Mouse (Mus musculus) C2C12 (cell line): ENCODE results near the gene Secisbp2. TPM values are rescaled to one million over a fixed set of nuclear protein-coding genes. Genes with fewer than 3 reads are reported as not detected.
A peak's percentile ranks its signal among the peaks of the same experiment; 100 is the strongest.

Source experiments
- H3K27me3 ChIP-seq: one replicate; pipeline ENCODE4 v1.6.1; 2011; ENCODE audit not compliant: control insufficient read depth, insufficient read depth, insufficient read length
- H3K36me3 ChIP-seq: one replicate; pipeline ENCODE4 v1.6.1; 2011; ENCODE audit not compliant: control insufficient read depth, insufficient read depth
- H3K4me3 ChIP-seq: one replicate; pipeline ENCODE4 v1.5.1; 2011; ENCODE audit warnings: mild to moderate bottlenecking, control low read depth; ENCODE audit not compliant: poor library complexity, insufficient read depth, severe bottlenecking
- H3K79me2 ChIP-seq: one replicate; pipeline ENCODE4 v1.6.1; 2011; ENCODE audit not compliant: control insufficient read depth, insufficient read depth
- H3K79me3 ChIP-seq: one replicate; pipeline ENCODE4 v1.6.1; 2011; ENCODE audit warnings: low read depth, control low read depth
- H3ac ChIP-seq: one replicate; pipeline ENCODE3; 2011; ENCODE audit warnings: low read depth; ENCODE audit not compliant: control insufficient read depth, insufficient read length
- CEBPB ChIP-seq: IDR thresholded peaks from one replicate; pipeline ENCODE4 v1.6.1; 2011; ENCODE audit warnings: low read depth, mild to moderate bottlenecking, control low read depth, moderate library complexity
- CTCF ChIP-seq: IDR thresholded peaks from one replicate; pipeline ENCODE4 v1.5.1; 2011; ENCODE audit not compliant: control insufficient read depth, insufficient read depth, insufficient read length
- FOSL1 ChIP-seq: IDR thresholded peaks from one replicate; pipeline ENCODE4 v1.8.0; 2011; ENCODE audit warnings: mild to moderate bottlenecking, low read length; ENCODE audit not compliant: poor library complexity, insufficient read depth, severe bottlenecking
- MAX ChIP-seq: IDR thresholded peaks from one replicate; pipeline ENCODE4 v1.6.1; 2011; ENCODE audit warnings: mild to moderate bottlenecking, control low read depth
- MYOD1 ChIP-seq: IDR thresholded peaks from one replicate; pipeline ENCODE4 v1.6.1; 2011; ENCODE audit warnings: low read depth; ENCODE audit not compliant: control insufficient read depth, insufficient read length
- MYOG ChIP-seq: IDR thresholded peaks from one replicate; pipeline ENCODE4 v1.6.1; 2011; ENCODE audit not compliant: control insufficient read depth, insufficient read length; ENCODE audit errors: extremely low read depth
- USF1 ChIP-seq: IDR thresholded peaks from one replicate; pipeline ENCODE4 v1.6.1; 2011; ENCODE audit warnings: low read depth, mild to moderate bottlenecking, control low read depth, moderate library complexity
- polyA plus RNA-seq: library from polyadenylated mRNA; unstranded; fragments of >200 nt; fragmentation: generic; extraction: Trizol; gene quantifications from one replicate; pipeline ENCODE4 v1.2.1, GENCODE M21; 2012; ENCODE audit warnings: missing spikeins

The Secisbp2 gene
- polyA plus RNA-seq, 1 experiment, result 6.1 TPM

DNA sequence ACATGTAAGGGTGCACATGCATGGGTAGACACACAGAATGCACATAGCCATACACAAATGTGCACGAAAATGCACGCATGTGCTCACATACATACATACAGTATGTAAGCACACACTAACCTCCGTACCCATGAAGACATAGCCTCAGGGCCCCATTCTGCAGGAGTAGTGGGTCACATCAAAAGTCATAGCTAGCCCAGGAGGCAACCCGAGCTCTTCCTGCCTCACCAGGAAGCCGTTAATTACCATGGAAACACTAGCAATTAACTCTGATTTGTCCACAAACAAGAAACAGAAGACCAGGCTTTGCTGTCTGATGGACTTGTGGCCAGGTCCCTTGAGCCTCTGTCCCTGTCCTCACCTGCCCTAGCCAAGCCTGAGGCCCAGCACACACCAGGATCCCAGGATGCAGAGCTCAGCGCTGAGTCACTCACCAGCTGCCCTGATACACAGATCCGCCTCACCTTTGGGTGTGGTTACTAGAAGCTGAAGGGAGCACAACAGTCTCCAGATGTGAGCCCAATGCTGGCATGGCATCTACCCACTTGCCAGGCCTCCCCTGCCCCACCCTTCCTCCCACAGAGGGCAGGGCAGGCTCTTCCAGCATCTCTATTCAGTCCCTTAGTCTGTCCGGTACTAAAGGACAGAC is 74.6 kb downstream of the Secisbp2 start:
- no peak overlapping the region for H3K4me3 ChIP-seq
- no peaks in the 10 kb centered on the region for H3K79me2 ChIP-seq
- no peaks in the 10 kb centered on the region for H3K27me3 ChIP-seq
- no peaks in the 10 kb centered on the region for H3K79me3 ChIP-seq
- H3ac ChIP-seq, result no peak overlapping the region
- no peaks in the 10 kb centered on the region for H3K36me3 ChIP-seq
- TF ChIP-seq CTCF, result no peak
- no peak for TF ChIP-seq MYOG
- no peak for TF ChIP-seq USF1
- TF ChIP-seq MYOD1, result no peak
- TF ChIP-seq CEBPB, result no peak
- no peak for TF ChIP-seq FOSL1
- no peak for TF ChIP-seq MAX

DNA sequence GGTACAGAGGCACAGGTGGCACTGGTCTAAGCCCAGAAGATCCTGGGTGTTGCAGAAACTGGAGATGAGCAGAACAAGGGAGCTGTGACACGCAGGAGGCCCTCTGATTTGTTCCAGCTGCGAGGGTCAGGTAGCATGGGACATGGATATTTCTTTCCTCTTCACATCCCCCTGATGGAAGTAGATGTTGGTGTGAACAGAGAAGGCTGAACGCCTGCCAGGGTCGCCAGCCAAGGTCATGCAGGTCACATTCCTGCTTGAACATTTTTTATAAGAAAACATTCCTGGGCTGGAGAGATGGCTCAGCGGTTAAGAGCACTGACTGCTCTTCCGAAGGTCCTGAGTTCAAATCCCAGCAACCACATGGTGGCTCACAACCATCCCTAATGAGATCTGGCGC is 75.9 kb downstream of the Secisbp2 start:
- H3K79me2 ChIP-seq, result no peaks in the 10 kb centered on the region
- TF ChIP-seq CEBPB, result no peak
- TF ChIP-seq USF1, result no peak
- H3K79me3 ChIP-seq, result no peaks in the 10 kb centered on the region
- no peaks in the 10 kb centered on the region for H3K27me3 ChIP-seq
- no peak overlapping the region for H3K4me3 ChIP-seq
- H3K36me3 ChIP-seq, result no peaks in the 10 kb centered on the region
- no peak overlapping the region for H3ac ChIP-seq

DNA sequence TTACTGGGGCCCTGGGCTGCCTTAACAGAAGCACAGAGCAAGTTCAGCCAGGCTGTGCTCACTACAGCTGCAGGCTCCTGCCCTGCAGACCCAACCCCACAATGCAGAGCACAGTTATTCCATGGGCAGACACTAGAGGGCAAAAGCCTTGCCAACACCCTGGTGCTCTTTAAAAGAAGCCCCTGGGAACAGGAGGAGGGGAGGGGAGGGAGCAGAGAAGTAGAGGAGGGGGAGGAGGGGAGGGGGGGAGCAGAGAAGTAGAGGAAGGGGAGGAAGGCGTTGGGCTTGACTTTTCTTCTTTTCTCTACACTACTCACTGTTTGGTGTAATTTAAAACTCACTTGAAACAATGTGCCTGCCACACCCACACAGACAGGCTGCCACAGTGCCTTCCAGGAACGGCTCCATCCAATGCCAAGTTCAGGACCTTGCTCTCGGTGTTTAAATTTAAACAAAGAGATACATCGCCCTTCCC is 78.4 kb downstream of the Secisbp2 start:
- H3K79me2 ChIP-seq, result no peaks in the 10 kb centered on the region

DNA sequence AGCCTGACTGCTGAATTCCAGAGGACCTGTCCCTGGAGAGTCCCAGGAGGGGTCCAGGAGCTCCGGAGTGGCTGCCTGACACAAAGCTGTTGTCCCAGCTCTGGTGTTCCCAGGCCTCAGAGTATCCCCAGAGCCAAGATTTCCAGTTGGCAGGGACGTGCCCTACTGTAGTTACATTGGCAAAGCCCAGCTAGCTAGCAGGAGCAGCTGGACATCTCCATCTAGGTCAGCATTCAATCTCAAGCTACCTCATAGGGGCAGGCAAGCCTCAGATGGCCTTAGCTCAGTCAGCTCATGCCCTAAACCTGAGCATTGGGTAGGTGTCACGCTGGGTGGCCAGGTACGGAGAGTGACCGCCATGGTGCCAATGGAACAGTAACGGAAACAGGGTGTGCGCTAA is 80.0 kb downstream of the Secisbp2 start:
- no peak overlapping the region for H3ac ChIP-seq
- H3K79me2 ChIP-seq, result no peaks in the 10 kb centered on the region
- no peak for TF ChIP-seq FOSL1
- no peak overlapping the region for H3K4me3 ChIP-seq
- H3K79me3 ChIP-seq, result no peaks in the 10 kb centered on the region
- H3K27me3 ChIP-seq, result no peaks in the 10 kb centered on the region
- no peaks in the 10 kb centered on the region for H3K36me3 ChIP-seq

More for the DNA sequence above, 78.4 kb downstream of the Secisbp2 start:
- Histone ChIP-seq H3K27me3 (no peaks in the 10 kb centered on the region), H3K36me3 (no peaks in the 10 kb centered on the region), H3ac (no peak overlapping the region), H3K79me3 (no peaks in the 10 kb centered on the region), H3K4me3 (no peak overlapping the region)
- TF ChIP-seq CEBPB (no peak), MYOG (no peak), CTCF (peak; percentile 16), FOSL1 (no peak), MYOD1 (no peak), USF1 (no peak), MAX (no peak)

DNA sequence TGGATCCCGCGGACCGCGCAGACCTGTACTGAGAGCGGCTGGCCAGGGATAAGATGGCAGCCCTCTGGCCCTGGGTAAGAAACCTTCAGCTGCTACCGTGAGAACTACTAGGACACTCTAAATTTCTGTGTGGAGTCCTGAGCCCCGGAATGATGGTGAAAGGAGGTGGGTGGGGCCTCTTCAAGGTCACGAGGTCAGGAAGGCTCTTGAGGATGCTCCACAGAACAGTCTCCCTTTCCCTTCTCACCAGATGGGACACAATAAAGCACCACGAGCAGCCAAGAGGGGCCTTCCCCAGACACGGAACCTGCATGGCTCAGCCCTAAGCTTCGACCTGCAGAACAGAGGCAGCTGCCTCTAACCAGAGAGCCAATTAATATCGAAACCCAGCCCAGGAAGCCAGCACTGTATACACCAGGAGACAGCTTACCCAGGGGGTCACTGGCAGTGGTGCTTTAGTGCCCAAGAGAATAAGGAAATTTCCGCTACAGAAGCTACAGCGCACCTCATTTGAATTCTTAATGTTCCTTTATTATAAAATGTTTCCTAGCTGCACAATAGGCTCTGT is 80.7 kb downstream of the Secisbp2 start:
- Histone ChIP-seq H3ac (no peak overlapping the region), H3K79me2 (no peaks in the 10 kb centered on the region), H3K4me3 (no peak overlapping the region), H3K79me3 (no peaks in the 10 kb centered on the region), H3K27me3 (no peaks in the 10 kb centered on the region), H3K36me3 (no peaks in the 10 kb centered on the region)
- TF ChIP-seq MYOD1 (no peak), CTCF (no peak), USF1 (no peak), FOSL1 (no peak), CEBPB (no peak), MYOG (no peak), MAX (no peak)

Other genes with a start within 250 kb of the Secisbp2 start
- 15.0 TPM for gene S1pr3, start 243.1 kb upstream of the Secisbp2 start, polyA plus RNA-seq
- 0.16 TPM for gene Shc3, start 82.3 kb upstream of the Secisbp2 start, polyA plus RNA-seq
- gene Cks2, start 6.5 kb upstream of the Secisbp2 start, polyA plus RNA-seq, result 167 TPM
- gene Sema4d, start 142.1 kb downstream of the Secisbp2 start, polyA plus RNA-seq, result 0.20 TPM
- gene Gadd45g, start 195.0 kb downstream of the Secisbp2 start, polyA plus RNA-seq, result 180 TPM